Mouse (Mus musculus) leukemia stem cell, adult 10-12 weeks (primary cell): Measurements from ENCODE around the gene Psma1. TPM values are rescaled to one million over a fixed set of nuclear protein-coding genes. Genes with fewer than 3 reads are reported as not detected.

Source experiments
- polyA plus RNA-seq: library from polyadenylated mRNA; stranded (reverse); fragments of >175 nt; gene quantifications from 2 replicates; pipeline ENCODE4 v1.2.3, GENCODE M21; 2012; ENCODE audit warnings: low replicate concordance

Psma1 gene
- 2.7 and 8.4 TPM in 2 replicates for polyA plus RNA-seq

GRCm38 (mm10) chr7:114276005-114276752 is at the start of gene Psma1:
Gene Psma1, minus strand, starts transcription at chr7:114276118.

GRCm38 (mm10) chr7:114253885-114254833 is 21.8 kb downstream of the Psma1 start, which contains the start of gene Copb1:
Gene Copb1, minus strand, starts transcription at chr7:114254711.

Other genes with a start within 250 kb of the Psma1 start
- 29.9 and 38.3 TPM in 2 replicates for gene Rras2, start 158.3 kb downstream of the Psma1 start, polyA plus RNA-seq
- gene Copb1, start 21.4 kb downstream of the Psma1 start, polyA plus RNA-seq: 1.2 and 8.2 TPM in 2 replicates
- 1.3 and 2.4 TPM in 2 replicates for gene Pde3b, start 139.2 kb upstream of the Psma1 start, polyA plus RNA-seq